Mouse (Mus musculus): ENCODE measurements around the gene Maged1. TPM values are rescaled to one million over a fixed set of nuclear protein-coding genes. Genes with fewer than 3 reads are reported as not detected.

The Maged1 gene
- polyA plus RNA-seq, 1 experiment, result 75.6 TPM

DNA sequence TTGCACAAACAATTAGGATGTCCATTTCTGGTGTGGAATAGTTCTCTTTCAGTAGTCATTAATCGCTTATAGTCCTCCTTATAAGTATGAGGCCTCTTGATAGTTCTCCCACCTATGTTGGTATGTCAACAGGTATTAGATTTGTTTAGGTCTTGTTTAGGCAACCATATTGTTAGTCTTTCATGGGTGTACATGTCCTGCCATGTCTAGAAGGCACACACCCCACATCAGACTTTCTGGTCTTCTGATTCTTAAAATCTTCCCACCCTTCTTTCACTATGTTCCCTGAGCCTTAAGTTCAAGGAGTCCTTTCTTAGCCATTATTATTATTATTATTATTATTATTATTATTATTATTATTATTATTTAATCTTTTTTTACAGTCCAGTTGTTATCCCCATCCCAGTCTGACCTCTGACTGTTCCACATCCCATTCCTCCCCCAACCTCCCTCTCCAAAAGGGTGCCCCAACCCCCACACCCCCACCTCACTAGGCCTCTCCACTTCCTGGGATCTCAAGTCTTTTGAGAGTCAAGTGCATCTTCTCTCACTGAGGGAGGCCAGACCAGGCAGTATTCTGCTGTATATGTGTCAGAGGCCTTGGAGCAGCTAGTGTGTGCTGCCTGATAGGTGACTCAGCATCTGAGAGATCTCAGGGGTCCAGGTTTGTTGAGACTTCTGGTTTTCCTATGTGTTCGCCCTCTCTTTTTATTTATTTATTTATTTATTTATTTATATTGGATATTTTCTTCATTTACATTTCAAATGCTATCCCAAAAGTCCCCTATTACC is 55.7 kb downstream of the Maged1 start:
- no peaks in the 10 kb centered on the region for H3K4me1 ChIP-seq (ENCODE audit: control insufficient read depth, insufficient read depth, insufficient read length, low read length)

More for the DNA sequence above, 55.7 kb downstream of the Maged1 start:
- Histone ChIP-seq H3K4me3 (ENCODE audit: insufficient read depth, low read depth, low read length) (no peak overlapping the region), H3K27ac (replicated peaks; ENCODE audit: low read depth, low read length) (no peak overlapping the region)

Other genes starting within 250 kb of the Maged1 start
- gene Fam90a1b, start 175.4 kb downstream of the Maged1 start, polyA plus RNA-seq (2012; ENCODE audit: insufficient read depth, insufficient read length, missing spikeins), result not detected in 2 replicates
- gene Apoo, start 175.0 kb downstream of the Maged1 start, polyA plus RNA-seq (2012; ENCODE audit: insufficient read depth, insufficient read length, missing spikeins), result 387 and 411 TPM in 2 replicates
- 2.9 and 3.5 TPM in 2 replicates for gene Gspt2, start 93.9 kb upstream of the Maged1 start, polyA plus RNA-seq (2012; ENCODE audit: insufficient read depth, insufficient read length, missing spikeins)
- gene Zxdb, start 182.4 kb upstream of the Maged1 start, polyA plus RNA-seq (2012; ENCODE audit: insufficient read depth, insufficient read length, missing spikeins), result 1.3 and 2.0 TPM in 2 replicates